Mouse (Mus musculus) small intestine, adult 2 months (tissue): Measurements from ENCODE around the gene Scamp2.

ENCODE experiments used
- CTCF ChIP-seq: fragments of 200-500 bp; IDR thresholded peaks from 2 replicates; pipeline ENCODE4 v1.5.1; 2012; ENCODE audit warnings: low read depth, mild to moderate bottlenecking, control low read depth, inconsistent platforms, low read length, moderate library complexity, mixed read lengths; ENCODE audit not compliant: insufficient replicate concordance, insufficient read length; ENCODE audit errors: extremely low read depth
- POLR2A ChIP-seq: fragments of 200-500 bp; IDR thresholded peaks from 2 replicates; pipeline ENCODE4 v1.6.1; 2012; ENCODE audit warnings: low read depth, mild to moderate bottlenecking, control low read depth, inconsistent platforms, low read length, moderate library complexity

DNA sequence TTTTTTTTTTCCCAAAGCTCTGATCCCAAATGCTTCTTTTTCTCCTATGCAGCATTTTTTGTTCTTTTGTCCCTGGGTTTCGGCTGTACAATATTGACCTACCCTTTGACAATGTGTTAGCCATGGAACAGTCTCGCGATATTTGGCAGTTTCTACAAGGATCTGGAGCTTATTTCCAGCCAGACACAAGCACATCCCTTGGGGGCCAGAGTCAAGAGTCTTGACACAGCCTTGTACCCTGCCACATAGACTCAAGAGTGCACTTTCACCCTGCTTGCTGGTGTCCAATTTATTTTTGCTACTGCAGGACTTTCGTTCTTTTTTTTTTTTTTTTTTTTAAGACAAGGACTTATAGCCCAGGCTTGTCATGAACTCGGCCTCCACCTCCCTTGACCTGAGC, 24.4 kb upstream of the Scamp2 start:
- TF ChIP-seq CTCF (no peak), POLR2A (no peak)
